Mouse (Mus musculus) ES-E14 (cell line): ENCODE measurements at regions not wholly inside any gene's neighbourhood (a gene's known extent, or its start where the extent isn't known, plus 50 kb on each side); places are given as distances from the start of the nearest gene placed in this dataset.

Experiments used
- HCFC1 ChIP-seq: IDR thresholded peaks from 2 replicates; pipeline ENCODE4 v1.6.1; 2012; ENCODE audit warnings: low read length, inconsistent platforms, borderline replicate concordance; ENCODE audit not compliant: insufficient read depth
- MAFK ChIP-seq: IDR thresholded peaks from 2 replicates; pipeline ENCODE4 v1.6.1; 2014; ENCODE audit warnings: mild to moderate bottlenecking, low read depth, low read length, inconsistent platforms; ENCODE audit not compliant: insufficient read depth
- ZNF384 ChIP-seq: IDR thresholded peaks from 2 replicates; pipeline ENCODE4 v1.6.1; 2012; ENCODE audit warnings: low read depth, low read length, inconsistent platforms

- TF ChIP-seq MAFK (no peak), ZNF384 (no peak), HCFC1 (no peak)
Measured at GRCm38 (mm10) chr10:117522906-117523829, 106.1 kb upstream of the Cpm start.
